Comparison of ENCODE assay signal across 8 mouse cellular contexts in the genomic region with DNA sequence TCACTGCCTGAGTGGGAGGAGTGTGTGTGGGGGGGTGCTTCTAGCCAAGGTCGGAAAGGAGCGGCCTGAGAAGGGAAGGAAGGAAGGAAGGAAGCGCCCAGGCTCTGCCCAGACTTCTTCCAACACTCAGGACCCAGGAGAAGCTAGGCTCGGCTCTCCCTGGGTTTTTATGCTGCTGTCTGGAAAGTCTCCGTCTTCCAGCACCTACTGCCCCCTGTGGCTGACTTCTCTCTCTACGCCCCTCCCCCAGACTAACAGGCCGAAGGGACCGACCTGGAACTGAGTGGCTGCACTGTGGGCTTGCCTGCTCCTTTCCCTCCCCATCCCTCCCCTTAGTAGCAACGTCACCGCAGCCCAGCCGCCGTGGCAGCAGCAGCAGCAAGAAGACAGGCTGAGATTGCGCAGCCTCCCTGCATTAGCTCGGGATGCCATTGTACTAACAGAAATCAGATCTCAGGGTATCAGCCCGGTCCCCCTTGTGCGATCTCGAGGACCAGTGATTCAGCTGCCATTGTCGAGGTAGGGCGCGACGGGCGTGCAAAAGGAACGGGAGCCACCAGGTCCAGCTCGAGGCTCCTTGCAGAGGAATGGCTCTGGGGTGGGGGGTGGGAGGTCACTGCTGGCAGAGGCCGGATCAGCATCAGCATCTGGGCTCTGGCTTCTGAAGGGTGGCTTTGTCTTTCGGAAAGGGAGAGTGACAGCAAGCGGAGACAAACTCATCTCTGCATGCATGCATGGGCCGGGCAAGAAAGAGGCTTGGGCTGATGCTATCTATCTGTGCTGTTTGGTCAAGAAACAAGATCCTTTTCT. TPM values are rescaled to one million over a fixed set of nuclear protein-coding genes. Genes with fewer than 3 reads are reported as not detected.
DNase-seq lines count a peak whose midpoint lies in the region; ATAC-seq and TF ChIP-seq lines count a peak whose summit lies in the region.

No protein-coding gene starts in this region.

- intact Hi-C loops in gastrocnemius, postnatal 14 days (cut with DNase I; ENCODE audit: low total_unique reads): no loop called here
- intact Hi-C loops in left cerebral cortex, postnatal 10 days (cut with DNase I): loop anchor here (5.0 kb wide), 1 partner anchor 359 kb away; the partner anchor contains the start of gene Fam214b

- H3K4me1 ChIP-seq in hindbrain, postnatal 0 days (ENCODE audit: insufficient read depth, low read length): peaks cover 21% of the 10 kb centered on the region; the same call in 1 of the 2 replicates

- peak overlapping the region; percentile 97 for H3K27ac ChIP-seq in hindbrain, postnatal 0 days

- peak; percentile 85 to 92 for DNase-seq in adrenal gland, adult (ENCODE audit: inconsistent age in 2 of 2, low spot score in 1 of 2)
- DNase-seq in embryo, embryonic 10 days (ENCODE audit: low spot score): peak; percentile 93
- DNase-seq in gastrocnemius, postnatal 14 days: peak; percentile 86
- peak; percentile 95 for DNase-seq in hindbrain, postnatal 0 days (ENCODE audit: low spot score)
- DNase-seq in left cerebral cortex, postnatal 10 days (ENCODE audit: extremely low spot score in 1 of 2, low spot score in 2 of 2): peak; percentile 66 to 91
- DNase-seq in right cerebral cortex, postnatal 4 days: peak; percentile 77

- ATAC-seq in hindbrain, postnatal 0 days: peak; percentile 97
- peak; percentile 76 for ATAC-seq in megakaryocyte progenitor cell, adult 5-6 weeks (replicated peaks; ENCODE audit: poor library complexity)
- no peak for ATAC-seq in CD4-positive, CD25-positive, alpha-beta regulatory T cell, adult 4 months

- H3K4me3 ChIP-seq in hindbrain, postnatal 0 days (ENCODE audit: low read length): peak overlapping the region; percentile 59

- H3K9ac ChIP-seq in hindbrain, postnatal 0 days (replicated peaks; ENCODE audit: low read length): peak overlapping the region; percentile 88

- peak overlapping the region; percentile 74 for H3K4me2 ChIP-seq in hindbrain, postnatal 0 days (ENCODE audit: low read depth, low read length)

- no peaks in the 10 kb centered on the region for H3K27me3 ChIP-seq in hindbrain, postnatal 0 days (ENCODE audit: insufficient read depth, low read length)

- H3K9me3 ChIP-seq in hindbrain, postnatal 0 days (ENCODE audit: low read length): no peaks in the 10 kb centered on the region

- WGBS in hindbrain, postnatal 0 days: 1% methylated on average over 28 of the region's 28 CpGs

- H3K36me3 ChIP-seq in hindbrain, postnatal 0 days (ENCODE audit: insufficient read depth, low read length): no peaks in the 10 kb centered on the region

- TF ChIP-seq CTCF in hindbrain, postnatal 0 days (IDR thresholded peaks at IDR 0.05; ENCODE audit: low read depth): peak; percentile 72

RNA-seq across cellular contexts. Expression of gene Fam166b, which starts 22.6 kb away (rescaled TPM):
- not detected for total RNA-seq in gastrocnemius, postnatal 14 days (2021)
- total RNA-seq in hindbrain, postnatal 0 days (2014; rRNA removed): 0.61 and 1.4 TPM in 2 replicates
- 1.6 TPM in 2 replicates for polyA plus RNA-seq in hindbrain, postnatal 0 days (2015; fragmentation: Nextera tagmentation; extraction: Ambion mirVana)
- under 1 TPM in 1 of 2 experiments, not detected in 1; 0.30 TPM for total RNA-seq in left cerebral cortex, postnatal 10 days (2021)
- not detected in 2 replicates for total RNA-seq in megakaryocyte progenitor cell, adult 5-6 weeks (2015)
- total RNA-seq in megakaryocyte progenitor cell, adult 5-6 weeks (2017): not detected in 2 replicates
- not detected for polyA plus RNA-seq in CD4-positive, CD25-positive, alpha-beta regulatory T cell, adult 4 months (2017; shearing (Covaris generic))

RNA-seq across cellular contexts. Expression of gene Rusc2, which starts 24.6 kb away (rescaled TPM):
- total RNA-seq in gastrocnemius, postnatal 14 days (2021): 10 to 100 TPM; 19.6 to 20.6 TPM
- total RNA-seq in hindbrain, postnatal 0 days (2014; rRNA removed): 151 and 189 TPM in 2 replicates
- polyA plus RNA-seq in hindbrain, postnatal 0 days (2015; fragmentation: Nextera tagmentation; extraction: Ambion mirVana): 51.3 and 63.8 TPM in 2 replicates
- total RNA-seq in left cerebral cortex, postnatal 10 days (2021): 100 to 1,000 TPM; 151 to 154 TPM
- 0.32 and 0.44 TPM in 2 replicates for total RNA-seq in megakaryocyte progenitor cell, adult 5-6 weeks (2015)
- total RNA-seq in megakaryocyte progenitor cell, adult 5-6 weeks (2017): 0.61 and 0.71 TPM in 2 replicates
- polyA plus RNA-seq in CD4-positive, CD25-positive, alpha-beta regulatory T cell, adult 4 months (2017; shearing (Covaris generic)): not detected

RNA-seq across cellular contexts. Expression of gene Tesk1, which starts 35.4 kb away (rescaled TPM):
- total RNA-seq in gastrocnemius, postnatal 14 days (2021): 10 to 100 TPM; 25.2 to 28.0 TPM
- total RNA-seq in hindbrain, postnatal 0 days (2014; rRNA removed): 157 and 171 TPM in 2 replicates
- polyA plus RNA-seq in hindbrain, postnatal 0 days (2015; fragmentation: Nextera tagmentation; extraction: Ambion mirVana): 16.2 and 17.8 TPM in 2 replicates
- 10 to 100 TPM; 71.7 to 74.2 TPM for total RNA-seq in left cerebral cortex, postnatal 10 days (2021)
- 5.2 and 6.3 TPM in 2 replicates for total RNA-seq in megakaryocyte progenitor cell, adult 5-6 weeks (2015)
- 5.7 and 5.9 TPM in 2 replicates for total RNA-seq in megakaryocyte progenitor cell, adult 5-6 weeks (2017)
- 1 to 10 TPM in 1 of 2 experiments, under 1 TPM in 1; 0.37 to 1.7 TPM for polyA plus RNA-seq in CD4-positive, CD25-positive, alpha-beta regulatory T cell, adult 4 months (2017; shearing (Covaris generic))

RNA-seq across cellular contexts. Expression of gene Cd72, which starts 48.1 kb away (rescaled TPM):
- total RNA-seq in gastrocnemius, postnatal 14 days (2021): not detected
- total RNA-seq in hindbrain, postnatal 0 days (2014; rRNA removed): not detected in 2 replicates
- polyA plus RNA-seq in hindbrain, postnatal 0 days (2015; fragmentation: Nextera tagmentation; extraction: Ambion mirVana): 4.4 and 4.7 TPM in 2 replicates
- total RNA-seq in left cerebral cortex, postnatal 10 days (2021): 1 to 10 TPM in 1 of 2 experiments, not detected in 1; 1.2 TPM
- 2.2 and 6.3 TPM in 2 replicates for total RNA-seq in megakaryocyte progenitor cell, adult 5-6 weeks (2015)
- total RNA-seq in megakaryocyte progenitor cell, adult 5-6 weeks (2017): 8.2 and 8.7 TPM in 2 replicates
- 100 to 1,000 TPM; 132 to 166 TPM for polyA plus RNA-seq in CD4-positive, CD25-positive, alpha-beta regulatory T cell, adult 4 months (2017; shearing (Covaris generic))

Comparison
In these comparisons a context has a peak if more than half of its experiments do, and no peak if none do; other contexts are left out.
1. RNA of gene Rusc2, which starts 24.6 kb away (total RNA-seq): 151 to 154 TPM in left cerebral cortex, postnatal 10 days, 151 to 189 TPM in hindbrain, postnatal 0 days and 19.6 to 20.6 TPM in gastrocnemius, postnatal 14 days; 0.32 to 0.71 TPM in megakaryocyte progenitor cell, adult 5-6 weeks; every median in the first group is over 10 times any median in the second.
2. Peak in every context shown above with its lines, with median percentiles within 50 percentile points of each other: DNase-seq.